Mouse (Mus musculus): ENCODE data around the gene Hsd17b11.
"Not testable (repeated sequence)": the region's sequence is repeated elsewhere in the genome, so short reads cannot be mapped to it uniquely, and the experiment has no call there.

The Hsd17b11 gene

DNA sequence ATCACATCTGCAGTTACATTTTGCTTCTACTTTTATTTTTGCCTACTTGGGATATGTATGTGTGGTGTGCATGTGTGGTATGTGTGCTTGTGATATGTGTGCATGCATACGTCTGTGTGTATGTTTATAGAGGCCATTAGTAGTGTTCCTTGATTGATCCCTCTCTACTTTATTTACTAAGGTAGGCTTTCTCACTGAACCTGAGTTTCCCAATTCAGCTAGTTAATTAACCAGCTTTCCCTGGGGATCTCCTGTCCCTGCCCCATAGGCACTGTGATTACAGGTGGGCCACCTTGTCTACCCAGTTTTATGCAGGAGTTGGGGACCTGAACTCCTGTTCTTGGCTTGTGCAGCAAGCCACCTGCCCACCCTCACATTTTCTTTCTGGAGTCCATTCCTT, 15.0 kb upstream of the Hsd17b11 start:
- in situ Hi-C loops (cut with MboI, MseI): loop anchor here (5.0 kb wide), 1 partner anchor 34 kb away; no protein-coding TSS in a partner anchor

DNA sequence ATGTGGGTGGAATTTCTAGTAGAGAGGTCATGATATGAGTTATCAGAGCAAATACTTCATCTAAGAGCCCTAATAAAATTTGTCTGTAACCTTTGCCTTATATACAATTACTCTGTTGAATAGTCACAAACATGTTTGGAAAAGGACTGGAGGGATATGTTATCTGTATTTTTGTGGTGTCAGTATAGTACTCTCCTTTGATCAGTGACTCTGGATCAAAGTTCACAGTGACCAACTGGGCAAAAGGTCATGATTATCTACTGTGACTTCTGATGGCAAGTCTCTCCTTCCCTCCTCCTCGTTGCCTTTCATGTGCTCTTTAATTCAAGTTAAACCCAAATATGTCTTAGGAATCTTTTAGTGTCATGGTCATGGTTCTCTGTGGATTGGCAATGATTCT, 14.1 kb upstream of the Hsd17b11 start:
- in situ Hi-C loops (cut with MboI, MseI): loop anchor here (5.0 kb wide), 1 partner anchor 34 kb away; no protein-coding TSS in a partner anchor

DNA sequence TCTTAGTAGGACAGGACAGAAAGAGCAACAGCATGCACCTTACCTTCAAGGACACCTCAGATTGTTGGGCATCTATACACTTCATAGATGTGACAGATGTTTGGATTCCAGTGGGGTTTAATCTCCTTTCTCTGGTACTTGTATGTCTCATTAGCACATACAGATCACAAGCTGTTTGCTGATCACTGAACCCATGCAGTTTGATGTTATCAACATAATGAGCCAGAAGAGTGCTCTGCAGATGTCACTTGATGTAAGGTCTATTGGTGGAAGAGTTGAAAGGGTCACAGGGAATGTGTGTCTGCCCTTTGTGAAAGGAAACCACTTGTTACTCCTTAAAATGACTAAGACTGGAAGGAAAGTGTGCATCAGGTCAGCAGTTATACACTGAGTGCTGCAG, 13.3 kb upstream of the Hsd17b11 start:
- in situ Hi-C loops (cut with MboI, MseI): loop anchor here (5.0 kb wide), 1 partner anchor 33 kb away; no protein-coding TSS in a partner anchor

DNA sequence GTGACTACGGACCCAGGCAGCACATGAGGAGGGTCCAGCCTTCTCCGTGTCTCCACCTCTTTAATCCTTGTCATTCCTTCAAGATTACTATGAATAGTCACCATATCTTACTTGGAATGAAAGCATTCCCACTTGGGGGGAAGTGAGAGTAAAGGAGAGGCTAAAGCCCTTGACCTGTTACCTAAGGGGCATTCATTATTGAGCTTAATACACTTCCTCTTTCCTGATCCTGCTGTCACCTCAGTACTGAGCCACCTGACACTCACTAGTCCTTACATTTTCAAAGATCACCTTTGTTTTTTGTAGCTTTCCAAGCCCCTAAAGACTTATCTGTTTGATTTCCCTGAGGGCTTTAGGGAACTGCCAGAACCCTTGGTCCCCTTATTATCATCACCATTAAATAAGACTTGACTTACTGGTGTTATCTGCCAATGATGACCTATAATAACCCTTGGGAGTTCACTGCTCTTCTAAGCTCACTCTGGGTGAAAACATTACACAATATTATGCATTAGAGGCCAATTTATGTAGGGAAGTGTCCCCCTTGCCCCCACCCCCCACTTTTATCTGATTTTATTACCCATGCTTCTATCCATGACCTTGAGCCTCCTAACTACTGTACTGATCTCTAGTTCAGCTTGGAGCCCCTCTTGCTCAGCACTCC, 10.8 kb upstream of the Hsd17b11 start:
- in situ Hi-C loops (cut with MboI, MseI): no loop called here

GRCm38 (mm10) chr5:104025245-104025854, 3.6 kb upstream of the Hsd17b11 start:
- in situ Hi-C loops (cut with MboI, MseI): no loop called here

- in situ Hi-C loops (cut with MboI, MseI): no loop called here
These were observed 3.0 kb upstream of the Hsd17b11 start for GRCm38 (mm10) chr5:104024762-104025161.

DNA sequence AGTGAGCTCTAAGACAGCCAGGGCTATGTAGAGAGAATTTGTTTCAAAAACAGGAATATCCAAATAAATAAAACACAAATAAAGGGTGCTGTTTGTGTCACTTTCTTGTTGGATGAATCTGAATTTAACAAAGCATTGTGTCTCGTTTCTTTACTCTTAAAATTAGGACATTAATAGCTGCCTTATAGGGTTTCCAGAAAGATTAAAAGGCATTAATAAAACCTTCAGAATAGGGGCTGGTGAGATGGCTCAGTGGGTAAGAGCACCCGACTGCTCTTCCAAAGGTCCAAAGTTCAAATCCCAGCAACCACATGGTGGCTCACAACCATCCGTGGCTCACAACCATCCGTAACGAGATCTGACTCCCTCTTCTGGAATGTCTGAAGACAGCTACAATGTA, 2.5 kb upstream of the Hsd17b11 start:
- in situ Hi-C loops (cut with MboI, MseI): not testable (repeated sequence)

- in situ Hi-C loops (cut with MboI, MseI): no loop called here
These were observed 1.7 kb upstream of the Hsd17b11 start for GRCm38 (mm10) chr5:104023289-104024020.

GRCm38 (mm10) chr5:104022558-104022957, 839 bp upstream of the Hsd17b11 start:
- in situ Hi-C loops (cut with MboI, MseI): no loop called here

GRCm38 (mm10) chr5:104011419-104011818, 10.3 kb downstream of the Hsd17b11 start:
- in situ Hi-C loops (cut with MboI, MseI): no loop called here

- in situ Hi-C loops (cut with MboI, MseI): no loop called here
These were observed 11.5 kb downstream of the Hsd17b11 start for GRCm38 (mm10) chr5:104010261-104010660.

- in situ Hi-C loops (cut with MboI, MseI): no loop called here
These were observed 12.3 kb downstream of the Hsd17b11 start for GRCm38 (mm10) chr5:104009421-104009820.

DNA sequence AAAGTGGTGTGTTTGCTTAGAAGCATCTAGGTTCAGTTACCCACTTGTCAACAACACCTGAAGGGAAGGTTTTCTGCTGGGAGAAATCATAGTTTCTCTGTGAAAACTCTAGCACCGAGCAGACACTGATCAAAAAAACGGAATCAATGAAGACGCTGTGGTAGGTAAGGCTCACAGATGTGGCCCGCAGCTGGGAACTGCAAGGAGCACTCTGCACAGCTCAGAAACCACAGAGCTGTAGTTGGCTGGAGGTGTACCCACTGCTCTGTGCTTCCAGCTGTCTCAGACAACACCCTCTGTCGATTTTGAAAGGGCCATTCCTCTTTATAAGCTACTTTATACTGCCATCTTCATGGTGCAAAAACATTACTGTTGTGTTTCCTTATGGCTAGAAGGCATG, 13.9 kb downstream of the Hsd17b11 start:
- in situ Hi-C loops (cut with MboI, MseI): no loop called here

DNA sequence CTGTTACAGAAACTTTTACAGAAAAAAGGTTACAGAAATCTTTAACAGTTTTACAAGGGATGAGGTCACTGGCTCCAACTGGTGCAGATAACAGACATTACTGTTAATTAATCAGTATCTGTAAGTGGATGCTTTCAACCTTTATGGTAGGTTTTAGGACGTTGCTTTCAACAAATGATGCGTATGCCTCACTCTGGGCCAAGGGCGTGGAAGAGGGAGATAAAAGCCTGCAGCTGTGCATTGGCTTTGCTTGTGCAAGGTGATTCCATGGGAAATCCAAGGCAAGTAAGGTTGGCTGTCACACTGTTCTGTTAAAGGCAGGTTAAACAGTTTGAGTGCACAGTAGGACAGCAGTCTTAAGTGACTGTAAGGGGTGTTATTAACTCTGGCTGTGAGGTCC, 14.9 kb downstream of the Hsd17b11 start:
- in situ Hi-C loops (cut with MboI, MseI): no loop called here

GRCm38 (mm10) chr5:104003955-104004354, 17.8 kb downstream of the Hsd17b11 start:
- in situ Hi-C loops (cut with MboI, MseI): loop anchor here (5.0 kb wide), 1 partner anchor 33 kb away; no protein-coding TSS in a partner anchor

DNA sequence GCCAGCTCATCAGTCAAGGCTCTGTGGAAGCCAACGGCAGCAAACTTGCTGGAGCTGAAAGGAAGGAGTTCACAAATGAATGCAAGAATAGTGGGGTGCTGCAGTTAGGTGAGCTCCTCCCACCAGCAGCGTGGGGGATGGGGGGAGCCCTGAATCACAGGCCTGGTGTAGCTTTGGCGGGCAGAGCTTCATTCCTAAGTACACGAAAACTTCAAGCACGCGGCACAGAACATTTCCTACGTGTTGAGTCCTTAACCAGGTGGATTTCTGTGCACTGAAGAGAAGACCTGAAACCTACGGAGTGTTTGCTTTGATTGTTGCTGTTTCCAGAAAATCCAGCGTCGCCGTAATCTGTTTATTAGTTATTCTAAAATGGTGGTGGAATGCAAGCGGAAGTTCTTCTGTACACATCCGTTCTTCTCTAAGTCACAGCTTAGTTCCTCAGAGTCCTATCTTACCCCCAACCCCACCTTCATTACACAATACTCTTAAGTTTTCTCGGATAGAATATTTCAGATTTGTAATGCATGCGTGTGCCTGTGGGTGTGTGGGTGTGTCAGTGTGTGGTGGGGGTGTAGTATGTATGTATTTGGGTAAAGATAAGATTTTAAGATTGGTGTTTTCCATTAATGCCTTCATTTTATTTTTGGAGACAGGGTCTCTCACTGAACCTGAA, 18.3 kb downstream of the Hsd17b11 start:
- in situ Hi-C loops (cut with MboI, MseI): loop anchor here (5.0 kb wide), 1 partner anchor 34 kb away; no protein-coding TSS in a partner anchor

DNA sequence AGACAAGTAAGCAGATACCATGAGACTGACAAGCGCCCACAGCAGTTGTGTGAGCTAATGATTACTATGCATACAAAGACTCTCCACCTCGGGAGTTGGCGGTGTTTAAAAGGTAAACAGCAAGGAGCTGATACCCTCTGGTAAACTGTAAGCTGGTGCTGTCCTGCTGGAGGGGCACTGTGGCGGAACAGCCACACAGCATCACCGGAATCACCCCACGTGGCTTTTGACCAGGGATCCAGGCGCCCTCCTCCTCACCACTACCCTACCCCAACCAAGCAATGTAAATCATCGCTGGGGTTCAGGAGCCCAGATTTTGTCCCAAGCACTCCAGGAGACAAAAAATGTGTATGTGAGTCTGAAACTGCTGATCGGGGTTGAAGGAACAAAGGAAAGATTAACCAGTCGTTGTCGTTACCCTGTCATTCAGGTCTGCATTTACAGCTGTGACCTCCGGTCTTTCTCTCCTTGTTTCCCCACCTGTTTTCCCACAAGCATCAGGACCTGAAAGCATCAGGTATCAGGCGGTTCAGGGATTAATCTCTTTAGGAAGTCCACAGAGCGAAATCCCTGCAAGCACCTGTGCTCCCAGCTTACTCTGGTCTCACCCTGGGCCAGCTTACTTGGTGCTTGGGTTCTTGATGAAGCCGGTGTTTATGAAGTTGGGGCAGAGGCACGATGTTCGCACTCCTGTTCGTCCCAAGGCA, 19.0 kb downstream of the Hsd17b11 start:
- in situ Hi-C loops (cut with MboI, MseI): loop anchor here (5.0 kb wide), 1 partner anchor 35 kb away; no protein-coding TSS in a partner anchor

GRCm38 (mm10) chr5:103999738-104000137, 22.0 kb downstream of the Hsd17b11 start:
- in situ Hi-C loops (cut with MboI, MseI): loop anchor here (5.0 to 10.0 kb wide), 2 partner anchors 38 to 335 kb away; no protein-coding TSS in a partner anchor

- in situ Hi-C loops (cut with MboI, MseI): loop anchor here (10.0 kb wide), 1 partner anchor 336 kb away; no protein-coding TSS in a partner anchor
These were observed 23.0 kb downstream of the Hsd17b11 start for GRCm38 (mm10) chr5:103998739-103999138.

DNA sequence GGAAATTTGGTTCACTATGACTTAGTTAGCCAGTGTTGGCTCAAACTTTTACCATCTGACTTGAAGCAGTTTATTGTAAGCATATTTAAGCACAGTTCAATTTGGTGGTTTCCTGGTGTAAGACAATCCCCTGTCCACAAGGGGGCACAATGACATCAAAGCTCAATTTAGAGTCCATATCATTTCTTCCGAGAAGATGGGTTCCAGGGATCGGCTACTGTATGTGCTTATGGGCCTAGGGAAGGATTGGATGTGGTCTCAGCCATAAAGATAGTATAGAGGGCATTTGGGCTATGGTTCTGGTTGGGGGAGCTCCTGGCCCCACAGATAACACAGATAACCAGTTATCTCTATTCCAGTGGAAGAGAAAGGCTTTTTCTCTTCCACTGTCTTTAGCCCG, 26.5 kb downstream of the Hsd17b11 start:
- in situ Hi-C loops (cut with MboI, MseI): loop anchor here (10.0 kb wide), 1 partner anchor 340 kb away; no protein-coding TSS in a partner anchor

DNA sequence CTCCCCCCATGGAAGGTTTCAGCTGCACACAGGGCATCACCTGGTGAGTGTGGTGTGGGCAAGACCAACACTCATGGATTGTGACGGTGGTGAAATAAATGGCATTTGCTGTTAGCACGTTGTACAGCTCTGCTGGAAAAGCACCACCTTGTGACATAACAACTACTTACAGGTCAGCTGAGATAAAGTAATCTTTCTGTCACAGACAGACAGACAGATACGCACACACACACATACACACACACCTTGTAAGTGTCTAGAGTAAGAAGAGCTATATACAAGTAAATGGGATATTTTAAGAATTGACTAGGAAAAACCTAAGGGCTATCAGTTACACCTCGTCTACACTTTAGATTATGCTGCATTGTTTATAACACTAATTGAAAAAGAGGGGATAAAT, 27.1 kb downstream of the Hsd17b11 start:
- in situ Hi-C loops (cut with MboI, MseI): loop anchor here (10.0 kb wide), 1 partner anchor 340 kb away; no protein-coding TSS in a partner anchor
